Mouse (Mus musculus): ENCODE data around the gene Bhlha15. TPM values are rescaled to one million over a fixed set of nuclear protein-coding genes. Genes with fewer than 3 reads are reported as not detected.
A peak's percentile ranks its signal among the peaks of the same experiment; 100 is the strongest.

Gene Bhlha15
- polyA plus RNA-seq, 1 experiment from 2014 or later = 0.79 TPM

DNA sequence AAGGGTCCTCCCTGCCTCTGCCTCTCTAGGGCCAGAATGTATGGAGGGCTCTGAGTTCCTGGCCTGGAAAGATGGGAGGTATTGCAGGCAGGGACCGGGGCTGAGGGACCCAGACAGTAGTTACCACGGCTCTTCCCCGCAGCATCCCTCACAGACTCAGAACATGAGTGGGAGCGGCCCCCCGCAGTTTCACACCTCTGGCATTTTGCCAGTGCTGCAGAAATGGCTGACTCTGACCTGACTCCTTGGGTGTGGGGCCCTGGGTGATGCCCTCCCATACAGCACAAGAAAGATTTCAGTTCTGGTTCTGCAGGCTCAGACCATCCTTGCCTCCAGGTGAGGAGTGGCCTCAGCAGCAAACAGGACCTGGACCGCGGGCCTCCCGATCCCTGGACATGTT, 5.5 kb downstream of the Bhlha15 start:
- Histone ChIP-seq H3K9me3 (replicated peaks; ENCODE audit: control insufficient read depth, low read length) (no peaks in the 10 kb centered on the region), H3K27me3 (ENCODE audit: control insufficient read depth, insufficient read depth, low read length) (no peaks in the 10 kb centered on the region), H3K4me2 (no peak overlapping the region), H3K9ac (ENCODE audit: low read depth, low read length) (no peak overlapping the region), H3K4me1 (ENCODE audit: control insufficient read depth, insufficient read depth, low read length) (peaks cover 8% of the 10 kb centered on the region; the same call in 1 of the 2 replicates), H3K4me3 (ENCODE audit: low read depth, low read length) (no peak overlapping the region), H3K27ac (ENCODE audit: low read depth, low read length) (no peak overlapping the region), H3K36me3 (ENCODE audit: control insufficient read depth, insufficient read depth, low read length) (no peaks in the 10 kb centered on the region)
- 92% methylated on average over 8 of the region's 8 CpGs for WGBS (ENCODE audit: insufficient replicate concordance)
- ATAC-seq (replicated peaks; ENCODE audit: insufficient number of reproducible peaks, low FRiP score, low TSS enrichment) = no peak

DNA sequence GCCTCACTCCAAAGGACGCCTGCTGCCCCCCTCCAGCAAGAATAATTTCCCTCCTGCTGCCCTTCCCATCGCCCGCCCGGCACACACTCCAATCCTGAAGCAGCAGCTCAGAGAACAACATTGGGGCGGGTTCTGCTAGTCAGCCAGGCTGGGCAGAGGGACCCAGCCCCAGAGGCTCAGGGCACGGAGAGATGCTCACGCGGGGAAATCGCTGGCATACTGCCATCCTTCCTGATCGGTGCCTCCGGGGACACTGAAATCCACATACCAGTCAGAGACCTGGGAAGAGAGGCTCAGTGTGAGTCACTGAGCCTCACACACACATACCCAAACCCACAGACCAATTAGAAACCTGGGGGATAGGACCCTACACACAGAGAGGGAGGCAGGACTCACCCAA, 10.5 kb downstream of the Bhlha15 start:
- H3K27ac ChIP-seq (ENCODE audit: low read depth, low read length) = no peak overlapping the region
- H3K4me1 ChIP-seq (ENCODE audit: control insufficient read depth, insufficient read depth, low read length) = no peaks in the 10 kb centered on the region
- no peak for ATAC-seq (replicated peaks; ENCODE audit: insufficient number of reproducible peaks, low FRiP score, low TSS enrichment)
- no peak overlapping the region for H3K4me3 ChIP-seq (ENCODE audit: low read depth, low read length)
- no peak overlapping the region for H3K4me2 ChIP-seq
- WGBS (ENCODE audit: insufficient replicate concordance) = 76% methylated on average over 11 of the region's 11 CpGs
- no peak overlapping the region for H3K9ac ChIP-seq (ENCODE audit: low read depth, low read length)
- no peaks in the 10 kb centered on the region for H3K27me3 ChIP-seq (ENCODE audit: control insufficient read depth, insufficient read depth, low read length)
- H3K9me3 ChIP-seq (replicated peaks; ENCODE audit: control insufficient read depth, low read length) = peaks cover 4% of the 10 kb centered on the region; the same call in 1 of the 2 replicates
- peaks cover 17% of the 10 kb centered on the region for H3K36me3 ChIP-seq (ENCODE audit: control insufficient read depth, insufficient read depth, low read length)

DNA sequence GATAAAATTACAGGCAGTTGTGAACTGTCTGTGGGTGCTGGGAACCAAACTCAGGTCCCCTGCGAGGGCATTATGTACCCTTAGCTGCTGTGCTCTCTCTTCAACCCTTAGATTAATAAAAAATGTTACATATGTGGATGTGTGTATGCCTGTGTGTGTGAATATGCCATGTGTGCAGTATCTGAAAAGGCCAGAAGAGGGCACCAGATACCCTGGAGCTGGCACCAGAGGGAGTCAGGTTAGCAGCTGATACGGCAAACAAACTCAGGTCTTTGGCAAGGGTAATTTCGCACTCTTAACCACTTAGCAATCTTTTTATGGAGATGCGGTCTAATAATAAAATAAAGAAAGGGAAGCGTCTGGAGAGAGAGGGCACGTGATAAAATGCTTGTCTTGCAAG, 12.3 kb downstream of the Bhlha15 start:
- no peak overlapping the region for H3K4me2 ChIP-seq

DNA sequence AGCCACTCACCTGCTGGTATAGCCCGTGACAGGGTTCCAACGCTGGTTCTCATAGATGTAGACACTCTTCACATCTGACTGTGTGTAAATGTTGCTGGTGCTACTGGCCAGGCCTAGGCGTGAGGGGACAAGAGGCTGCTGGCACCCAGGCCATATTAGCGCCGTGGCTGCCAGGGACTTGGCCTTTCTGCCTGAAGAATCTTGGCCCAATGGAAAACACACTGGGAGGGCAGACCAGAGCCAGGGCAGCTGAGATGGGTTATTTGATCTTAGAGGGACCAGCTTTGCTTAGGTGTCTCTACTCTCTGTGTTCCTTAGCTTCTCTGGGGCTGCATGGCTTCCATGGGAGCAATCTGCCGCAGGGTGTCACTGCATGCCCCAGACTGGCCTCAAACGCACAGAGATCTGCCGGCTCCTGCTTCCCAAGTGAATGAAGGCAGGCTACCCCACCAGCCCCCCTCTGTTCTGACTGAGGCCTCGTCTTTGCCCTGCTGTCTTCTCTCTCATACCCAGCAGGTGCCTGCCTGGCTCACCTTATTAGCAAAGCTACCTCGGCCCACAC, 13.4 kb downstream of the Bhlha15 start:
- 85% methylated on average over 10 of the region's 10 CpGs for WGBS (ENCODE audit: insufficient replicate concordance)
- H3K9ac ChIP-seq (ENCODE audit: low read depth, low read length) = no peak overlapping the region
- no peak overlapping the region for H3K27ac ChIP-seq (ENCODE audit: low read depth, low read length)
- H3K9me3 ChIP-seq (replicated peaks; ENCODE audit: control insufficient read depth, low read length) = peaks cover 4% of the 10 kb centered on the region; the same call in 1 of the 2 replicates
- H3K27me3 ChIP-seq (ENCODE audit: control insufficient read depth, insufficient read depth, low read length) = no peaks in the 10 kb centered on the region
- ATAC-seq (replicated peaks; ENCODE audit: insufficient number of reproducible peaks, low FRiP score, low TSS enrichment) = no peak
- H3K4me1 ChIP-seq (ENCODE audit: control insufficient read depth, insufficient read depth, low read length) = no peaks in the 10 kb centered on the region
- H3K4me2 ChIP-seq = no peak overlapping the region
- H3K4me3 ChIP-seq (ENCODE audit: low read depth, low read length) = no peak overlapping the region
- peaks cover 20% of the 10 kb centered on the region for H3K36me3 ChIP-seq (ENCODE audit: control insufficient read depth, insufficient read depth, low read length)

More for the DNA sequence above, 12.3 kb downstream of the Bhlha15 start:
- no peak for ATAC-seq (replicated peaks; ENCODE audit: insufficient number of reproducible peaks, low FRiP score, low TSS enrichment)
- H3K4me1 ChIP-seq (ENCODE audit: control insufficient read depth, insufficient read depth, low read length) = no peaks in the 10 kb centered on the region
- peaks cover 19% of the 10 kb centered on the region for H3K36me3 ChIP-seq (ENCODE audit: control insufficient read depth, insufficient read depth, low read length)
- no peak overlapping the region for H3K27ac ChIP-seq (ENCODE audit: low read depth, low read length)
- H3K9ac ChIP-seq (ENCODE audit: low read depth, low read length) = no peak overlapping the region
- no peak overlapping the region for H3K4me3 ChIP-seq (ENCODE audit: low read depth, low read length)
- WGBS (ENCODE audit: insufficient replicate concordance) = 94% methylated on average over 6 of the region's 6 CpGs
- H3K9me3 ChIP-seq (replicated peaks; ENCODE audit: control insufficient read depth, low read length) = peaks cover 4% of the 10 kb centered on the region; the same call in 1 of the 2 replicates
- no peaks in the 10 kb centered on the region for H3K27me3 ChIP-seq (ENCODE audit: control insufficient read depth, insufficient read depth, low read length)

DNA sequence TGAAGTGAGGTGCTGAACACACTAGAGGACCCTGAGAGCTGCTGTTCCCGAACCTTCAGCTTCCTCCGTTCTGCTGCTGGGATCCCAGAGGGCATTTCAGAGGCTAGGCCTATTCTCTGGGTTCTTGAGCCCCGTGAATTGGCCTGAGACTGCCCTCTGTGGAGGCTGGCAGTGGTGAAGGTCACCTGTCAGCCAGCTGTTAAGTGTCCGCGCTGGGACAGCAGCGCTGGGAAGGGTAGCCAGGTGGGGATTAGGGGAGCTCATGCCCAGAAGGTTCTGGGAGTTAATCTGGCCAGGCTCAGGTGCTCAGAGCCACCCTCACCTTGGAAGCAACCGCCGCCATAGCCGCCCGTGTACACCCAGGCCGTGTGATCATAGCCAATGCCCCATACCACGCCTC, 14.2 kb downstream of the Bhlha15 start:
- Histone ChIP-seq H3K9ac (ENCODE audit: low read depth, low read length) (no peak overlapping the region), H3K9me3 (replicated peaks; ENCODE audit: control insufficient read depth, low read length) (peaks cover 4% of the 10 kb centered on the region; the same call in 1 of the 2 replicates), H3K27me3 (ENCODE audit: control insufficient read depth, insufficient read depth, low read length) (no peaks in the 10 kb centered on the region), H3K36me3 (ENCODE audit: control insufficient read depth, insufficient read depth, low read length) (peaks cover 24% of the 10 kb centered on the region), H3K4me1 (ENCODE audit: control insufficient read depth, insufficient read depth, low read length) (no peaks in the 10 kb centered on the region), H3K4me2 (no peak overlapping the region), H3K27ac (ENCODE audit: low read depth, low read length) (no peak overlapping the region), H3K4me3 (ENCODE audit: low read depth, low read length) (no peak overlapping the region)
- 89% methylated on average over 12 of the region's 12 CpGs for WGBS (ENCODE audit: insufficient replicate concordance)
- ATAC-seq (replicated peaks; ENCODE audit: insufficient number of reproducible peaks, low FRiP score, low TSS enrichment) = no peak

DNA sequence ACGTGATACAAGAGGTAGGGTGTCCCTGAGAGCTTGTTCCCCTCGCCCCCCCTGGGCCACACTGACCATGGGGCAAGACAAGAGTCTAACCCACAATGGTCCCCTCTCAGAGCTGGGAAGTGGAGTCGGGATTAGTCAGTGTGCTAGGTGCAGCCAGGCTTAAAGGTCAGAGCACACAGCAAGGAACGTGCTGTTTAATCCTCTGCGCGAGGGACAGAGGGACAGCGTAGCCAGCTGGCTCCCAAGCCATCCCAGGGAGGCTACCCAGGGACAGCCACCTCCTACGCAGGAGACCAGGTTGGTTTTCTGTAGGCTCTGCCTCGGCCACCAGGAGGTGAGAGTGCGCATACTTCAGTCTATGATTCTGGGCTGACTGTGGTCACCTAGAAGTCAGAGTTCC, 14.8 kb downstream of the Bhlha15 start:
- 76% methylated on average over 10 of the region's 10 CpGs for WGBS (ENCODE audit: insufficient replicate concordance)
- Histone ChIP-seq H3K36me3 (ENCODE audit: control insufficient read depth, insufficient read depth, low read length) (peaks cover 25% of the 10 kb centered on the region), H3K27ac (ENCODE audit: low read depth, low read length) (no peak overlapping the region), H3K4me3 (ENCODE audit: low read depth, low read length) (no peak overlapping the region), H3K9ac (ENCODE audit: low read depth, low read length) (no peak overlapping the region), H3K27me3 (ENCODE audit: control insufficient read depth, insufficient read depth, low read length) (no peaks in the 10 kb centered on the region), H3K4me2 (no peak overlapping the region), H3K4me1 (ENCODE audit: control insufficient read depth, insufficient read depth, low read length) (no peaks in the 10 kb centered on the region), H3K9me3 (replicated peaks; ENCODE audit: control insufficient read depth, low read length) (peaks cover 4% of the 10 kb centered on the region; the same call in 1 of the 2 replicates)
- no peak for ATAC-seq (replicated peaks; ENCODE audit: insufficient number of reproducible peaks, low FRiP score, low TSS enrichment)

DNA sequence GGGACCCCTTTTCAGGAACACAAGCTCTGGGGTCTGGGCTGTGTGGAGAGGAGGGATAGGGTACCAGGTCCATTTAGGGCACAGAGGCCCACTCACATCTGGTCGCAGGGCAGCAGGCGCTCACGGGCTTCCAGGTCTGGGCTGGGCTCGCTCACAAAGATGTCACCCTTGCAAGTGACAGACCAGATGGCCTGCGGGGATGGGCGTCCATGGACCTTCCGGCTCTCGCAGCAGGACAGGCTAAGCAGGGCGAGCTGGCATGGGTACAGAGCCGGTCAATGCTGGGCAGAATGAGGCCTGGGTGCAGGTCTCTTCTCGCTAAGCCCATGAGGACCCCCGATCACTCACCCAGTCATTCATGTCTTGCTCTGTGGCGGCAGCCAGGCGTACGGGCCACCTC, 16.0 kb downstream of the Bhlha15 start:
- Histone ChIP-seq H3K9ac (ENCODE audit: low read depth, low read length) (0 out of 2 replicates have a peak overlapping the region, but pooled peaks have one; percentile 24), H3K9me3 (replicated peaks; ENCODE audit: control insufficient read depth, low read length) (peaks cover 4% of the 10 kb centered on the region; the same call in 1 of the 2 replicates), H3K27me3 (ENCODE audit: control insufficient read depth, insufficient read depth, low read length) (no peaks in the 10 kb centered on the region), H3K36me3 (ENCODE audit: control insufficient read depth, insufficient read depth, low read length) (peaks cover 27% of the 10 kb centered on the region), H3K4me3 (ENCODE audit: low read depth, low read length) (no peak overlapping the region), H3K4me2 (no peak overlapping the region), H3K4me1 (ENCODE audit: control insufficient read depth, insufficient read depth, low read length) (no peaks in the 10 kb centered on the region), H3K27ac (ENCODE audit: low read depth, low read length) (no peak overlapping the region)
- no peak for ATAC-seq (replicated peaks; ENCODE audit: insufficient number of reproducible peaks, low FRiP score, low TSS enrichment)
- 88% methylated on average over 15 of the region's 15 CpGs for WGBS (ENCODE audit: insufficient replicate concordance)

DNA sequence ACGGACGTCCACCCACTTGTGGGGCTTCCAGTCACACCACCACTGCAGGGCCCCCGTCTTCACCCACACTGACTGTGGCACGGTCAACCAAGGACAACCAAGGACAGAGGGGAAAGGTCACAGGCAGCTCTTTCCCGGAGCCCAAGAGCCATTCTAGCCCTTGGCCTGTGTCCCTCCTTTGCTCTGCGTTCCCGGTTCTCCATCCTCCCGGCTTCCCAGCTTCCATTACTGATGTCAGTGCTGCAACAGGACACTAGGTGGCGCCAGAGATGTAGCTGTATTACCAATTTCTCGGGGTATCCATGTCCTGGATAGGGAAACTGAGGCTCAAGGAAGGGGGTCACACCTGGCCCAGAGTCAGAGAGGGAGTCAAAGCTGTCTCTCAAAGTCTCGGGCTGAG, 17.4 kb downstream of the Bhlha15 start:
- Histone ChIP-seq H3K36me3 (ENCODE audit: control insufficient read depth, insufficient read depth, low read length) (peaks cover 22% of the 10 kb centered on the region), H3K4me3 (ENCODE audit: low read depth, low read length) (no peak overlapping the region), H3K4me2 (no peak overlapping the region), H3K9me3 (replicated peaks; ENCODE audit: control insufficient read depth, low read length) (peaks cover under 1% of the 10 kb centered on the region; the same call in 1 of the 2 replicates), H3K9ac (ENCODE audit: low read depth, low read length) (no peak overlapping the region), H3K27ac (ENCODE audit: low read depth, low read length) (no peak overlapping the region), H3K4me1 (ENCODE audit: control insufficient read depth, insufficient read depth, low read length) (no peaks in the 10 kb centered on the region), H3K27me3 (ENCODE audit: control insufficient read depth, insufficient read depth, low read length) (no peaks in the 10 kb centered on the region)
- no peak; the same call in 1 of the 2 replicates for ATAC-seq (replicated peaks; ENCODE audit: insufficient number of reproducible peaks, low FRiP score, low TSS enrichment)
- 47% methylated on average over 11 of the region's 11 CpGs for WGBS (ENCODE audit: insufficient replicate concordance)

DNA sequence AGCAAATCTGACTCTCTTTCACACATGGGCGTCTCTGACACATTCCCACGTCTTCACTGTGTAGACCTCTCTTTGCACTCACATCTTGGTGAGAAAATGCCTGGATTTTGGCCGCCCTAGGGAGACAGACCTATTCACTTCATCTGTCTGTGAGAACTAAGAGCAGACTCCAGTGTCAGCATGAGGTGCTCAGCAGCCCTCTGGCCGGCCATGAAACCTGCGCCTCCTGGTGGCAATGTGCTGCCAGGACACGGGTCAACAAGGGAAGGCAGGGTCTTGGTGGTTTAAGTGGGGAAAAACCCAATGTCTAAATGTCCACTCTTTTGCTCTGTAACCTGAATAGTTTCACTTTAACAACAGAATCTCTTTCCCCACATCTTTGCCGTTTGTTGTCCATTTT, 24.4 kb downstream of the Bhlha15 start:
- H3K27me3 ChIP-seq (ENCODE audit: control insufficient read depth, insufficient read depth, low read length) = no peaks in the 10 kb centered on the region
- no peaks in the 10 kb centered on the region for H3K9me3 ChIP-seq (replicated peaks; ENCODE audit: control insufficient read depth, low read length)
- H3K36me3 ChIP-seq (ENCODE audit: control insufficient read depth, insufficient read depth, low read length) = peaks cover 7% of the 10 kb centered on the region; the same call in 1 of the 2 replicates
- no peak for ATAC-seq (replicated peaks; ENCODE audit: insufficient number of reproducible peaks, low FRiP score, low TSS enrichment)
- H3K4me3 ChIP-seq (ENCODE audit: low read depth, low read length) = no peak overlapping the region
- no peak overlapping the region for H3K9ac ChIP-seq (ENCODE audit: low read depth, low read length)
- no peaks in the 10 kb centered on the region for H3K4me1 ChIP-seq (ENCODE audit: control insufficient read depth, insufficient read depth, low read length)
- no peak overlapping the region for H3K27ac ChIP-seq (ENCODE audit: low read depth, low read length)
- H3K4me2 ChIP-seq = no peak overlapping the region
- 27% methylated on average over 7 of the region's 7 CpGs for WGBS (ENCODE audit: insufficient replicate concordance)

Measured in heart, embryonic 11.5 days (tissue).